Mouse (Mus musculus) thymus, postnatal 36 days (tissue): ENCODE results near the gene Pitpnm1.
A peak's percentile ranks its signal among the peaks of the same experiment; 100 is the strongest.

Source experiments
- DNase-seq, 2 experiments: peaks; one replicate each; pipeline ENCODE4 v3.0.0; 2022; ENCODE audit warnings: mixed read lengths in 2 of 2

Pitpnm1 gene

DNA sequence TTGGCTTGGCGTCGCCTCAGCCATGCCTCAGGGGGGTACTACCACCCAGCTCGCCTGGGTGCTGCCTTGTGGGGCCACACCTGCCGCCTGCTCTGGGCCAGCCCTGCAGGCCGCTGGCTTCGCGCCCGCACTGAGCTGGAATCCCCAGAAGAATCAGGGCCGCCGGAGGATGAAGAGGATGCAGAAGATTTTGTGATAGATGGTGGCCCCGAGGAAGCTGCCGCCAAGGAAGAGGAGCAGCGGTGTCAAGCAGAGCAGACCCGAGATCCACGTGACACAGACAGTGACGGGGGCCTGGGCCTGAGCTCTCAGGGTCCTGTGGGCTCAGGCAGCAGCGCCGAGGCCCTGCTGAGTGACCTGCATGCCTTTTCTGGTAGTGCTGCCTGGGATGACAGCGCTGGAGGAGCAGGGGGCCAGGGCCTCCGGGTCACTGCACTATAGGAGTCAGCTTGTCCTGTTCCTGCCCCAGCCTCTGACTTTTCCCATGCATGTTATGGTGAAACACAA lies 56.3 kb downstream of the Pitpnm1 start:
- peak; percentile 39 to 63 for DNase-seq

DNA sequence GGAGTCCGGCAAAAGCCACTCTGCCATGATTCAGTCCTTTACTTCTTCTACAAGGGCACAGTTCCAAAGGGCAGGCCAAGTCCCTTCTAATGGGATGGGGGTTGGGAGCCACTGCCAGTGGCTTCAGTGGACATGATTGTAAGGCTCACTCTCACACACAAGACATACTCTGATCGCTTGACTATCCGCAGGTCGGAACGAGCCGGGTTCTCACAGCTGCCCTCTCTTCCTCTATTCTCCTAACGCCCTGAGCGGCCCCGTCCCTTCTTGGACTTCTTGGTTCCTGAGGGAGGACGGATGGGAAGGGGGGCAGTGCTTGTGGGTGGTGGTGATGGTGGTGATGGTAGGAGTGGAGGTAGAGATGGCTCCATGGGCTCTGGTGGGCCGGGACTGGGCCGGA lies 57.0 kb downstream of the Pitpnm1 start:
- no peak for DNase-seq

DNA sequence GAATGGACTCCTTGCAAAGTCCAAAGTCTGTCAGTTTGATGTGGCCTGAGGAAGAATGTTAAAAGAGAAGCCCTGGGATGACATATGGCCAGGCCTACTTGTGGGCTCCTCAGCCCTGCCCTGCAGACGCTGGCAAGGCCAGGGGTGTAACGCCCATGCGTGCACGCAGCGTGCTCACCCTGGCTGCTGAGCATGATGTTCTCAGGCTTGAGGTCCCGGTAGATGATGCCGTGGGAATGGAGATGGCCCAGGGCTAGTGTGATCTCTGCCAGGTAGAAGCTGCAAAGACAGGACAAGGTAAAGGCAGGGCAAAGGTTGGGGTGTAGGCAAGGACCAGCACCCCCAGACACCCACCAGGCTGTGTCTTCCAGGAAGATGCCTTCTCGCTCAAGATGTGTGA lies 59.3 kb downstream of the Pitpnm1 start:
- no peak for DNase-seq

DNA sequence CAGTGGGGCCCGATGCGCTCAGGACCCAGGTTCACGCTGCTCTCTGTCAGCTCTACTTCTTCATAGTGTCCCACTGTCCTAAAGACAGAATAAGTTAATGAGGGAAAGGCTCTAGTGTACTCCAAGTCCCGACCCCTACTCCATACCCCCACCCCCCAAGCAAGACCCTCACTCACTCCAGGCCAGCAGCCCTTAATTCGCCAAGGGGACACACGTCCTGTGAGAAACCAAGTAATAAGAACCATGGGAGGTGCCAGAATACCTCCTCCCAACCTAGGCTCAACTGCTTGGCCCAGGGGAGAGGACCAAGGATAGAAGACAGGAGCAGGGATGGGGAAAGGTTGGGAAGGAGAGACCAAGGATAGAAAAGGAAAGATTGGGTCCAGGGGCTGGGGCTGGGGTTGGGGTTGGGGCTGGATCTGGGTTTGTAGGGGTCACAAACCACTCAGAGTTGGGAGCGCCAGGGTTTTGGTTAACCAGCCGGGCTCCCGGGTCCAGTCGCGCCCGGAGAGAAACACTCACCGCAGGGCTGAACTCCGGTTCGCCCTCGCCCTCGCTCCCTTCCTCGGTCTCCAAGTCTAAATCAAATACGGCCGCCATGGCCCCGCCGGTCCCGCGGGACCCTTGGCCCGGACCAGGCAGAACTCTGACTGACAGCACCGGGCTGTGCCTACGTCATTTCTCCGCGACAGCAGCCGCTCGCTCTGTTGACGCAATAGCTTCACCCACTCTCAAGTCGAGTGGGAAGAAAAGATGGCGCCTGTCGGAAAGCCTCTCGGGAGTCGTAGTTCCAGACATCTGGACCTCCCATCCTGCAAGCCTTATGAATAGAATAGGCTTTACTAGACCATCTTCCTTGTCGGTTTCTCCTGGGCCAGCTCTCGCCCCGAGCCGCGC lies 63.1 kb downstream of the Pitpnm1 start, which contains the start of gene Rps6kb2:
Rps6kb2 (minus strand) TSS at position 709 of the 897 bp plus-strand sequence.
- DNase-seq = peak; percentile 91 to 92

DNA sequence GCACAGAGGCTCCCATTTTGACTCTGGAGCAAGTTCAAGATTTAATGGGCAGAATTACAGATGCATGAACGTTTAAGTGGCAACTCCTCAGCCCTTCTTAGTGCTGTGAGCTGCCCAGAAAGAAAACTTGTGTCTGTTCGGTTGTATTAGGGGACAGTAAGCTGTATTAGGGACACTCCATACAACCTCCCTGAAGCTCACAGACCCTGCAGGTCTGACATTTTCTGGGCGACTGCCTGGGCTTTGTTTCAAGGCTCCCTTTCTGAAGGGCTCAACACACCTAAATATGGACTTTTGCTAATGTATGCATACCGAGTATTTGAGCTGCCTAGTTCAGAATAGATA lies 63.7 kb downstream of the Pitpnm1 start:
- no peak for DNase-seq
